Mouse (Mus musculus) layer of hippocampus, adult 18-20 months (tissue): ENCODE measurements at regions not wholly inside any gene's neighbourhood (a gene's known extent, or its start where the extent isn't known, plus 50 kb on each side); places are given as distances from the start of the nearest gene placed in this dataset.

Experiments
- DNase-seq, 2 experiments: peaks; one replicate each; pipeline ENCODE4 v3.0.0; 2022; ENCODE audit warnings: low spot score in 2 of 2

GRCm38 (mm10) chr1:44957125-44957524 lies 354.2 kb upstream of the Col3a1 start:
- DNase-seq: no peak

GRCm38 (mm10) chr1:44987171-44987570 lies 324.2 kb upstream of the Col3a1 start:
- DNase-seq: no peak

GRCm38 (mm10) chr1:45020516-45020915 lies 290.8 kb upstream of the Col3a1 start:
- no peak for DNase-seq

- DNase-seq: peak in 1 of 2 experiments; percentile 45
Measured at GRCm38 (mm10) chr1:45021234-45021633, 290.1 kb upstream of the Col3a1 start.

GRCm38 (mm10) chr1:45022146-45022841 lies 289.0 kb upstream of the Col3a1 start:
- no peak for DNase-seq

GRCm38 (mm10) chr1:45023336-45023735 lies 288.0 kb upstream of the Col3a1 start:
- no peak for DNase-seq

- DNase-seq: peak in 1 of 2 experiments; percentile 15
Measured at GRCm38 (mm10) chr1:45031436-45032027, 279.8 kb upstream of the Col3a1 start.

- no peak for DNase-seq
Measured at GRCm38 (mm10) chr1:45033343-45033742, 278.0 kb upstream of the Col3a1 start.

DNA sequence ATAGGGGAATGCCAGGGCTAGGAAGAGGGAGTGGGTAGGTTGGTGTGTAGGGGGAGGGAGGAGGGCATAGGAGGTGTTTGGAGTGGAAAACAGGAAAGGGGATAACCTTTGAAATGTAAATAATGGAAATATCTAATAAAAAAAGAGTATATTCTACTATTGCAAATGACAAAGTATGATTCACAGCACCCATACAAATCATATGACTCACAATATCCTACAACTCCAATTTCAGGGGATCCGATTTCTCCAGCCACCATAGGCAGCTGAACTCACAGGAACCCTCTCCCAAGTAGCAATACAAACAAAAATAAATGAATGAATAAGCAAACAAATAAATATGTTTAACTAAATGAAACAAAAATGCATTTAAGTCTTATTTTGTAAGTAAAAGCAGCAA lies 270.0 kb upstream of the Col3a1 start:
- DNase-seq: no peak

DNA sequence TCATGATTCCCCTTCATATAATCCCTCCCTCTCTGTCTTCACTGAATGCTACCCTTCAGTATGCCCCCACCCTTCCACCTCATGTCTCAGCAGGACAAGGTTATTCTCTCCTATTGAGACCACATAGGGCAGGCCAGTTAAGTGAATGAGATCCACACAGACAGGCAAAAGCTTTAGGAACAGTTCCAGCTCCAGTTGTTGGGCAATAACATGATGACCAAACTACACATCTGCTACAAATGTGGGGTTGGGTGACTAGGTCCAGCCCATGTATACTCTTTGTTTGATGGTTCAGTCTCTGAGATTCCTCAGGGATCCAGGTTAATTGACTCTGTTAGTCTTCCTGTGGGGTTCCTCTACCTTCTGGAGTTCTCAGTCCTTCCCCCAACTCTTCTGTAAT lies 269.5 kb upstream of the Col3a1 start:
- DNase-seq: no peak

DNA sequence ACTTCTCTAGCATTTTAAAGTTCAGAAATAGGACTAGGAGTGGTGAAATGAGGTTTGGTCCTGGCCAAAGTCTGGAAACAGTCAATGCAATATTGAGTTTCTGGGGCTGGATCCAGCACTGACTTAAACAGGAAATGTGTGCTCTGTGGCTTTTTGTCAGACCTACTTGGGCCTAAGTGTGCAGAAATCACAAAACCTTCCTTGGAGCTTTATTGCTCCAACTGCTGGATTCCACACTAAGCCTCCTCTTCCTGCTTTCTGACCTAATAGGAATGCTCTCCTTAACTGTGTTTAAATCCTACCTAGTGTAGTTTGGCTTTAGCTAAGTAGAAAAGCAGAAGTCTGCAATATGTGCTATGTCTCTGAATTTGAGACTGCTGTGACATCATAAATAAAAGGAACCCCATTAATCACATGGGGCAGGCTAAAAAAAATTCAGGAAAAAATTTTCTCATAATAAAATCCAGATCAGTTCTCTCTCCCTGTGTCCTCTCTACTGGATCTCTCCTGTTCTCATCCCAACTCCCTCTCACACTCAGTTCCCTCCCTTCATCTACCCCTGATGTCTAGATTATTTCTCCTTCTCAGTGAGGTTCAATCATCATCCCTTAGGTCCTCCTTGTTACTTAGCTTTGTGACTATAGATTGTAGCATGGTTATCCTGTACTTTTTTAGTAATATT lies 268.0 kb upstream of the Col3a1 start:
- DNase-seq: no peak

DNA sequence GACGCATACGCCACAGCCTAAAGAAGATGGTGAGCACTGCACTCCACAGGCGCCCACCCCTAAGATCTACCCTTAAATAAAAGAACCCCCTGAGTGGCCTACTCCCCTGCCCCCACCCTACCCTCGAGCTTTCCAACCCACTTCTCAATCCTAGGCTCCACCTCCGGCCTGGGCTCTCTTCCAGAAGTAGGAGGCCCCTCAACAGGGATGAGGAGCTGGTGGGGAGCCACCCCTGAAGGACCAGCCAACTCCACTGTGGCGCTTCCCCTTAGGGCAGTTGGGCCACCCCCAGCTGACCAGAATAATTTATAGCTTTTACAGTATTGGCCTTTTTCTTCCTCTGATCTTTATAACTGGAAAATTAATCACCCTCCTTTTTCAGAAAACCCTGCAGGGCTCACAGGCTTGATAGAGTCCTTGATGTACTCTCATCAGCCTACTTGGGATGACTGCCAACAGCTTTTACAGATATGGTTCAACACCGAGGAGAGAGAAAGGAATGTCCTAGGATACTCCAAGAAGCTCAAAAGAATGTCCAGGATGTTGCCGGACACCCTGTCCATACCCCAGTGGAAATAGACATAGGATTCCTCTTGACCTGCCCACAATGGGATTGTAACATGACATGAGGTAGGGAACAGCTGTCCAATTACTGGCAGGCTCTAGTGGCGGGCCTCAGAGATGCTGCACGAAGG lies 220.3 kb upstream of the Col3a1 start:
- DNase-seq: no peak

- DNase-seq: no peak
Measured at GRCm38 (mm10) chr1:45100966-45101365, 210.4 kb upstream of the Col3a1 start.

- peak; percentile 4 to 55 for DNase-seq
Measured at GRCm38 (mm10) chr1:45116409-45117144, 194.8 kb upstream of the Col3a1 start.

- no peak for DNase-seq
Measured at GRCm38 (mm10) chr1:45135152-45135714, 176.1 kb upstream of the Col3a1 start.

DNA sequence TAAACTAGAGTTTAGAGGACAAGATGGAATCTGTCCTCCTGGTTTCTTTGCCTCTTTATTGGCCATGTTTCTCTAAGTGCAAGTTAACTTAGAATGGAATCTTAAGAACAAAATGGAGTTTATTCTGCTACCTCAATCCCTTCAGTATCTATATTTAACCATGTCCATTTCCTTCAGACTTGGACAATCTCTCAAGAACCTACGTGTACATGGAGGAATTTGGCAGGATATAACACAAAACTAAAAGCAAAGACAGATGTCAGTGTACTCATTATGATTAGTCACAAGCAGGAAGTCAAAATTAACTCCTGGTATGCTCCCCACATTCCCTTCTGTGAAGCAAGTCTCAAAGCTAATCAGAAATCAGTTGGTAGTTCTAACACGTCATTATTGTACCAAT lies 164.3 kb upstream of the Col3a1 start:
- no peak for DNase-seq

- DNase-seq: no peak
Measured at GRCm38 (mm10) chr1:45181632-45182031, 129.7 kb upstream of the Col3a1 start.

GRCm38 (mm10) chr1:45185341-45185740 lies 126.0 kb upstream of the Col3a1 start:
- no peak for DNase-seq

DNA sequence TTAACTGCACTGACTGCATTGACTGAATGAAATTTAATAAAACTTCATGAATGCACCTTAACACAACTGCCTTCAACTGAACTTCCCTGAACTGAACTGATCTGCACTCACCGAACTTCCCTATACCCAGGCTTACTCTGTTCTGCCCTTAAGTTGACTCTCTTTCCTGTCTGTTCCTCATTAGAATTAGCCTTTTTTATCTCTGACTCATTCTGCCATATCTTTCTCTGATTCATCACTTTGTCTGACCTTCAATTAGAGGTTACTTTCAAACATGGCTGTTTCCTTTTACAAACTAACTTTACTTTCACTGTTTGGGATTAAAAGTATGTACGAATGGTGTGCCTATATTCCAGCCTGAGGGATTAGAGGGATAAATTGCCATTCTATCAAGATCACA lies 103.4 kb upstream of the Col3a1 start:
- DNase-seq: no peak

DNA sequence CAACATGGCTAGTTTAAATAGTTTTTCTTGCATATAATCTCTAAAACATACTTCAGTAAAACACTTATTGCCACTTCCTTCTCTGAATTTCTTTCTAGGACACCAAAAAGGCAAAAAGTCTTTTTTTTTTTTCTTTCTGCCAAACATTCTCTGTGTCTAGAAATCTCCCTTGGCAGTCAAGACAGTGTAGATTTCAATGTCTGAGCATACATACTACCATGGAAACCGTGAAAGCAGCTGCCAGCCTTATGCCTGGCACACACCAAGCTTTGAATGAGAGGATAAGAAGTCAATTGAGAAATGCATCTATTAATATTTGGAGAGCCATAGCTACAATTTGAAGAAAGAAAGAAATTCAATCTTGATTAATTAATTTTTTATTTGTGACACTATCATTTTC lies 95.1 kb upstream of the Col3a1 start:
- peak; percentile 3 to 17 for DNase-seq
